Mouse (Mus musculus): ENCODE data around the gene Nit1. TPM values are rescaled to one million over a fixed set of nuclear protein-coding genes. Genes with fewer than 3 reads are reported as not detected.
"Not testable (repeated sequence)": the region's sequence is repeated elsewhere in the genome, so short reads cannot be mapped to it uniquely, and the experiment has no call there.

Gene Nit1
- total and polyA plus RNA-seq, 3 experiments, result 70.1 to 92.9 (median 82.6) TPM

DNA sequence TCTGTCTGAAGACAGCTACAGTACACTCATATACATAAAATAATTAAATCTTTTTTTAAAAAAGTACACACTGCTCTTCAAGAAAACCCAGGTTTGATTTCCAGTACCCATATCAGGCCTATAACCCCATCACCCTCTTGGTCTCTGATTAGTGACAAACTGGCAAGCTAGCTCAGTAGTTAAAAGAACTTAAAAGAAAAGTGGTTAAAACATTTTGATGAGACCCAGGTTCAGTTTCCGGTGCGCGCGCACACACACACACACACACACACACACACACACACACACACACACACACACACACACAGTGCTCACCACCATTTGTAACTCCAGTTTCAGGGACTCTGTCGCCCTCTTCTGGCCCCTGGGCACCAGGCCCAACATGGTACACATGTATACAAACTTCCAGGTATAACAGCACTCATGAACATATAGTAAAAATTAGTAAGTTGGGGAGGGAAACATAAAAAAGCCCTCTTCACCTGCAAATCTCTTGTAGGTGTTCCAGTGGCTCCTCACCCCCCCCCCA, 10.4 kb upstream of the Nit1 start:
- no peak for DNase-seq

DNA sequence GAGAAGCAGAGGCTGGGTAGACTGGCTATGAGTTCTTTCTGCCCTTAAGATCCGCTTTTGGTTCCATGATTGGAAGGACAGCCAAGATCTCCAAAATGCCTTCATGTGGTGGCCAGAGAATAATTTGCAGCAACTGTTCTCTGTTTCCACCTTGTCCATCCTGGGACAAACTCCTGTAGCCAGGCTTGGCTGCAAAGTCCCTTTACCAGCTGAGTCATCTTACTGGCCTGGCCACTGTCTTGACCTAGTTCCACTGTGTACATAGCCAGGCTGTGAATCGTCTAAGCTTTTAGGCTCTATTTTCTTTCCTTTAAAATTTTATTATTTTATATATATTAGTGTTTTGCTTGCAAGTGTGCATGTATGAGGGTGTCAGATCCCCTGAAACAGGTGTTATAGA, 3.8 kb upstream of the Nit1 start:
- DNase-seq, result peak; percentile 52

DNA sequence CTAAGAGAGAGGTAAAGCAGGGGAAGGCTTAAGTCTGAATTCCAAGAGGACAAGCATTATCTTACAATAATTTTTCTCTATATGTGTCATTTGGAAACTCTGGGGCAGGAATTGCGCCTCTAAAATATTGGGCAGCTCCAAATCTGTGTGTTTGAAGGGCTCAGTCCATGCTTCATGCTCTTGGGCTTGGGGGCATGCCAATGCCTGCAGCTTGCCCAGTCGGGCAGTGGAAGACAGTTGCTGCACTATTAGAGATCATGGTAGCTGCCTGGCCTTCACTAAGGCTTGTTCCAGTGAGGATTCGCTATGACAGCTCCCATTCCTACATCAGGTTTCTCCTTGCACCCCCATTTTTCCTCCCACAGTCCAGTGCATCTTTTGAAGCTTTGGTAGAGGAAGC, 3.2 kb upstream of the Nit1 start:
- DNase-seq, result peak; percentile 31

DNA sequence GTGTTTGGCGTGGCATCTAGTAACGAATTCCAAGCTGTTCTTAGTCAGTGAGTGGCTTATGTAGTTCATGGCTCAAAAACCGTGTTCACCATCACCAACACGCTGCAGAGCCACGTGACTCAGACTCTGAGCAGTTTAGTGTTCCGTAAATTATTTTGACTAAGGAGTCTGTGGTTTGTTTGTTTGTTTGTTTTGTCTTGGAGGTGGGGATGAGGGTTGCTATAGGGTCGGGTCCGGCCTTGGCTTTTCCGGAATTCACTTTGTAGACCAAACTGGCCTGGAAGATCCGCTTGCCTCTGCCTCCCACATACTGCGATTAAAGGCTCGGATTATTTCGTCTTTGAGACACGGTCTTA, 627 bp upstream of the Nit1 start:
- DNase-seq, result peak; percentile 40

DNA sequence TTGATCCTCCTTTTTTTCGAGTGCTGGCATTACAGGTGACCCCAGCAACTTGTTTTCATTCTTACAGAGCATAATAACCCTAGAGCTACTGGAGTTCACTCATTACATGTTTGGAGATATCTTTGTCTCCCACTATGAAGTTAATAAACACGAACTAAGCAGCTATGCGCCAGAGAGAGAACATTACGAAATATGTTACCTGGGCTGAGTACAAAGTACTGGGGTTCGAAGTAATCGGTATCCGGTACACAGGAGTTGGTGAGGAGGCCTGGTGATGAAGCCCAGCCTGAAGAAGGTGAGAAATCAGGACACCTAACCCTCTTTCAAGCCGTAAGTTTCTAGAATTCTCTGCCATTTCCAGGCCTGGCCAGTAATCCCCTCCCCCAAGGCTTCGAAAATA, 731 bp downstream of the Nit1 start:
- DNase-seq, result no peak

DNA sequence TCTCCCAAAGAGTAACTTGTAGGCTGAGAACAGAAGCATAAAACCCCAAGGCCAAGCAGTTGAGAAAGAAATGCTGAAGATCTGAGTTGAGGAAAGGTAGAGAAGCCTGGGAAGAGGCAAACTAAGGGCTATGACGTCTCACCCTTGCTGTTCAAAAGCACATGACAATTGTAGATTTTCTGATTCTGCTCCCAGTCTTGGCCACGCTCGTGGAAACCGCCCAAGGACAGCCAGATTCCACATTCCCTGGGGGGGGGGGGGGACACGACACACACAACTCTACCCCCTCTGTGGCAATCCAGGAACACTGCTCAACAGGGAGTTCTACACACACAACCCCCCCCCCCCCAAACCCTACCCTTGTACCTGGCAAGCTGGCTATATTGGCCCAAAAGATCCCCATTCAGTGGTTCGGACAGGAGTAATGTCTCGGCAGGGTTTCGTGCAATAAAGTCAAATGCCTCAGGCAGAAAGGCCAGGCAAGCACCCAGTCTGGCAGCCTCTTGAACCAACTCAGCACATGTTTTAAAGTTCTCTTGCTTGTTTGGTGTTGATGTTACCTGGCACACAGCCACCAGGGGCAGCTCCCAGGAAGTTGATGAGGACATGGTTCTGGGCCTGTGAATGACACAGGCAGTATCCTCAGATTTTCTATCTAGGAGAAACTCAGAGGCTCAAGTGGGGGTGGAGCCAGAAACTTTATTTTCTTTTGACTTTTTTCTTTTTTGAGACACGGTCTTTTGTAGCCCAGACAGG, 1.3 kb downstream of the Nit1 start:
- DNase-seq, result peak; percentile 64

DNA sequence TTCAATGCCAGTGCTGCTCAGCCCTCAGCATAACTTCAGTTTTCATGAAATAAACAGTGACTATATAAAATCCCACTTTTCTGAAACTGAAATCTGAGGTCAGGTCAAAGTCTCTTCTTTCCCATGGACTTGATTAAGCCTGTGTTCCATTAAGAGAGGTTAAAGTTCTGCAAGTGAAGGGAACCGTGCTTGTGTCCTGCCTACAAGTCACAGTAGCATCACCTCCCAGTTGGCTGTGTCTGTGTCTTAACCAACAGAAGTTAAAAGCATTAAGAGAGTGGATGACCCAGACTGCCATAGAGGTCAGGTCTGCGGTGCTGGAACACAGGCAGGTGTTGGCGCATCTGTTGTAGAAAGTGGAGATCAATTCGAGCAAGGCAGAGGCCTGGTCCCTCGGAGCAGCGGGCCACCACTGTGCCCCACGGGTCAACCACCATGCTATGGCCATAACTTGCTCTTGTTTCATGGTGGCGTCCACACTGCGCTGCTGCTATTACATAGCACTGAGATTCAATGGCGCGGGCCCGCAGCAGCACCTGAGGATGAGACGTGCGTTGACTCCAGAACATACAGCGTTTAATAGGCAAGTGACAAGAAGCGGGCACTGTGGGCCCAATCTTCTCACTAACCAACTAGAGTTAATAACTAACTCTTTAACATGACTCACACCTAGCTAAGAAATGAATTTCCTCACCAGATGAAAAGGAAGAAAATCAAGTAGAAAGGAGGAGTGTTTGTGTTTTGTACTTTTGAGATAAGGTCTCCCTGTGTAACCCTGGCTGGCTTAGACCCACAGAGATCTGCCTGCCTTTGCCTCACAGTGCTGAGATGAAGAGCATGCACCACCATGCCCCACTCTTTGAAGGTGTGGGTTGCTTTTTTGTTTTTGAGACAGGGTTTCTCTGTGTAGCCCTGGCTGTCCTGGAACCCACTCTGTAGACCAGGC, 2.9 kb downstream of the Nit1 start:
- no peak for DNase-seq

DNA sequence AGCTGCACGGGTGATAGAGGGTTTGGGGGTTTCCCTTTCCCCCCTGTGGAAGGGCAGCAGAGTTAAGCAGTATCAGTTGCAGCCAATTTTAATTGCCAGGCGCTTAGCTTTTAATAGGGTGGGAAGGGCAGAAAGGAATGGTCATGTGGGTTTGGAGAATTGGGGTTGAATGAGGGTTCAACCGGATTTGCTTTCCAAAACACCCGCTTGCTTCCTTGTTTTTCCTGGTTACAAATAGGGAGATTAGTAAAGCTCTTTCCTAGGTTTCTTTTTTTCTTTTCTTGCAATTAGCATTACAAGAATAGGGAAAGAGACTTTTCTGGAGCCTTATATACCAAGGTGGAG, 15.3 kb downstream of the Nit1 start:
- no peak for DNase-seq

DNA sequence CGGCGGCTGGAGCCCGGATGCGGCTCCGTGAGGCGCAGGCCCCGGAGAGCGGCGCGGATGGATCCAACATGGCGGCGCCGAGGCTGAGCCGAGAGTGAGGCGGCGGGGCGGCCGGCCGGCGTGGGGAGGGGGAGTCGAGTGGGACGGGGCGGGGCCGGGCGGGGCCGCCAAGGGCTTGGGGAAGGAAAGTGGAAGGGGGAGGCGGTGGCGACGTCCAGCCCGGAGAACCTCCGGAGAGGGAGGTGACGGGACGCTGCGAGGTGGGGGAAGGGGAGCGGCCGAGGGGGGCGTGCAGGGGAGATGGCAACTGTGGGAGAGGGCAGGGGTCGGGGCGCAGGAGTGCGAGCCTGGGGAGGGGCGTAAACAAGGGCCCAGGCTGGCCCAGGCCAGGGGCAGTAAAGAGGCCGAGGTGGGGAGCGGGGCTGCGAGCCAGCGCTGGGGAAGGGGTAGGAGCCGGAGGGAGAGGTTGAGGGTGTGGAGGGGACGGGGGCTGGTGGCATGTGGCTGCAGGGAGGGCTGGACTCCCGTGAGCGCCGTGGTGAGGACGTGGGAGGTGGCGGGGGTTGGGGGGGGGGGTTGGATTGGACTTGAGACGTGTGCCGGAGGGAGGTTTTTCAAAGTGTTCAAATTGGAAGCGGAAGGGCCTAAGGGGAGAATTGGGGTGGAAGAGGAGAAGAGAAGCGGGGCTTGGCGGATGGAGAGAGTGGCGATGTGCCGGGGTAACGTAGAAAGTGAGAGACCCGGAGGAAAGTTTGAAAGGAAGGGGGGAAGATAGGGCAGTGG, 15.8 kb downstream of the Nit1 start:
- DNase-seq, result peak; percentile 57

DNA sequence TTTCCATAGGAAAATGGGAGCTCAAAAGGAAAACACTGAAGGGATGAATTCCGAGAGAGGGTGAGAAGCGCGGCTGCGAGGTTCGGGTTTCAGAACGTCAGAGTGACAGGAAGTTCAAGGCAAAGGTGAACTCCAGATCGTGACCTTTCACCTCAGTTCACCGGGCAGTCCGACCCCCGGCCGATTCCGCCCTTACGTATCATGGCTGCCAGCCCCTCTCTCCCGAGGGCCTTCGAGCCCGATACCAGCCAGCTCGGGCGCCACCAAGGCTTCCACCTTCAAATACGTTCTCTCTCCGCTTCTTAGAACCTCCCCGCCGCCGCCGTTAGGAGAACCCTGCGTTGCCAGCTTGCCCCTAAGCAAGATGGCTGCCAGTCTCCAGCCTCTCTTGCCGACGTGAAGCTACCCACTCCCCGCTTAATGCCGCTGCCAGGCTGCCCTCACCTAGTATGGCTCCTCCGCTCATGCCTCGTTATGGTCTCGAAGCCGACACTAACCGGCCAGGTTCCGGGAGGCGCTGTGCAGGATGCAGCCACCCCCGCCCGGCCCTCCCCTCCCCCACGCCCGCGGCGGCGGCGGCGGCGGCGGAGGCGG, 16.5 kb downstream of the Nit1 start, which contains the start of gene Dedd:
Gene Dedd, plus strand, starts transcription at position 307 of the 594 bp plus-strand sequence.
- DNase-seq, result peak; percentile 95

DNA sequence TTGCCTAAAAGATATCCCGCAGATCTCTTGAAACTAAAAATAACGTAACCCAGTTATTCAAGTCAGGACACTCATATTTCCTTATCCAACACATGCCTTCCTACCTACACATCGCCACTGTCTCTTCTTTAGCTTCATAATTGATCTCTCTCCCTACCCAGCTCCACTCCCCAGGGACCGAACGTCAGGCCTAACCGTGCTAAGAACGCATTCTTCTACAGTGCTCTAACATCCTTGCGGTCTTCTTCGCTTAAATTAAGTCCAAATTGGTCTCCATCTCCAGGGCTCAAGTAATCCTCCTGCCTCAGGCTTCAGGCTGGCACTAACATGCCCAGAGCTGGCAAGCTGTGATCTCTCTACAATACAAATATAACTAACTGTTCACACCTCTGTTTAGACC, 17.2 kb downstream of the Nit1 start:
- no peak for DNase-seq

DNA sequence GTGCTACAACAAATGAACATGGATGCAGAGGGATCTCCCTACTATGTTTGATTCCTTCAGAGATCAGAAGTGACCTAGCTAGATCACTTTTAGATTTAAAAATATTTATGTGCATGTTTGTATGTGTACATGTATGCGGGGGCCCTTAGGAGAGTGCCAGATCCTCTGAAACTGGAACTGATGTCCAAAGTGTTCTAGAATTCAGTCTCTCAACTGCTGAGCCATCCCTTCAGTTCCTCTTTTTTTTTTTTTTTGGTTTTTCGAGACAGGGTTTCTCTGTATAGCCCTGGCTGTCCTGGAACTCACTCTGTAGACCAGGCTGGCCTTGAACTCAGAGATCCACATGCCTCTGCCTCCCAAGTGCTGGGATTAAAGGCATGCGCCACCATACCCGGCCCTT, 18.9 kb downstream of the Nit1 start:
- not testable (repeated sequence) for DNase-seq

DNA sequence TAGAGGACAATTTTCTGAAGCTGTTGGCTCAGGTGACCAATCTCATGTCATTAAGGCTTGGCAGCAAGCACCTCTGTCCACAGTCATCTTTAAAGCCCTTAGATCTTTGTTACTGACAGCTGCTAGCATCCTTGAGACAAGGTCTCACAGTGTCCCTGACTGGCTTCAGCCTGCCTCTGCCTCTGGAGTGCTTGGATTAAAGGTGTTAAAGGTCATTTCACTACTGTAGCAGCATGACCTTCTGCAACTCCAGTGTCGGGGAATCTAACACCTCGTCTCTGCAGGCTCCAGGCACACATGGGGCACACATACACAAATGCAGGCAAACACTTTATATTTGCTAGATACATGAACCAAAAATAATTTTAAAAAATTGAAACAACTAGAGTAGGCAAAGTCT, 19.9 kb downstream of the Nit1 start:
- no peak for DNase-seq

DNA sequence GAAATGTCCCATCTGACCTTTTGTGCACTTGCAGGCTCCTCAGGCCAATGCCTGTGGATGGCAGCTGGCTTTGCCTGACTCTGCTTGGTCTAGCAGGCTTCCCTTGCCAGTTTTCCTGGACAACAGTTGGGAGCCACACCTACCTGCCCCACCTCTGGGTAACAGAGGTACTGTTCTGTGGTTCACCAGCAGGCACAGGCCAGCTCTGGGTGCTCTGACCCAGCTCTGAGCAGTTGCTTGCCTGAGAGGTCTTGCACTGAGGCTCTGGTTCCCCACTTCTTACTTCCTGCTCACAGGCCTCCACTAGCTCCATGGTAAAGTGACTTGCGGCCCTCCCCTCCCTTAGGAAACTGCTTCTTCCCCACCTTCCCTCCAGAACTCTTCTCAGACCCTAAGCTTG, 23.4 kb downstream of the Nit1 start:
- no peak for DNase-seq

DNA sequence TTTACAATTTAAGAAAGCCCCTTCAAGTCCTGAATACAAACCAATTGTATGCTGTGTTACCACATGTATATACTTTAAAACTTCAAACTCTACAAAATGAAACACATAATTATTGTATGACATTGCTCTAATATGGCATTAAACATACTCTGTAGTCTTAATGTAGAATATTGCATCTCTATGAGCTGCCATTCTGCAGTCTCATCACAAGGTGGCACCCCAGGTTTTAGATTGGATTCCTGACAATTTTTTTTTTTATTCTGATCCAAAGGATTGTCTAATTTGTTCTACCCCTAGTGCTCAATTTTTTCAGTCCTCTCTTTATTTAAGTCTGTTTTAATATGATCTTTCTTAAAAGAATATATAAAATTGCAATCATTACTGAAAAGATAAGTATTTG, 24.0 kb downstream of the Nit1 start:
- DNase-seq, result no peak

DNA sequence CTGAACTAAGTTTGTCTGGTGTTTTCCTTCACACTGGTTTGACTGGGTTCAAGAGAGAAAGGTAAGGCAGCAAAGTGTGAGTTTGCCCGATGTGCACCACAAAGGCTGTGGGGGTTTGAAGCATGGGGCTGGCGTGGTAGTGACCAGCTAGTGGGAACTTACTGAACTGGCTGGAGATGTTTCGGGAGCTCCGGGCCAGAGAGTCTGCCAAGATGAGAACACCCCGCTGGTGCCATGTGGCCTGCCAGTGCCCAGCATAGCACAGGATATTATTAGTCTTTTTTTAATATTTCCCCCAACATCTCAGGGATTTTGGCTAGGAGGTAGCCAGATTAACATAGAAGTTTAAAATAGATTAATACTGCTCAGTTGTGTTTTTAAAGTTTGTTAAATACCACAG, 25.3 kb downstream of the Nit1 start:
- no peak for DNase-seq

DNA sequence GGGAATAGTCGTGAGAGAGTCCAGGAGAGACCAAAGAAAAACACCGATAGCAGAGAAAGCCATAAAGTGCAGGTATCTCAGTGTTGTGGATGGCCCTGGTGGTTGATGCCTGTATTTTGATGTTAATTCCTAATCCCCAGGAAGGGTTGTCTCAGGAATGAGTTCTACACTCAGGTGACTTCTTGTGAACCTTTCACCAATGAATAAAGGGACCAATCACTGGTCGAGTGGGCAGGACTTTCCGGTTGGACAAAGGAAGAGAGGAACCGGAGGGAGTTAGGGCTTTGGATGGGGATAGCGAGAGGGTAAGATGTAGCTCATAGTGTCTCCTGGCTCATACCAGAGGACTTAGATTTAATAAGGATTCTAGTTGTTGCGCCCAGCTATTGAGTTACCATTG, 25.7 kb downstream of the Nit1 start:
- DNase-seq, result no peak

DNA sequence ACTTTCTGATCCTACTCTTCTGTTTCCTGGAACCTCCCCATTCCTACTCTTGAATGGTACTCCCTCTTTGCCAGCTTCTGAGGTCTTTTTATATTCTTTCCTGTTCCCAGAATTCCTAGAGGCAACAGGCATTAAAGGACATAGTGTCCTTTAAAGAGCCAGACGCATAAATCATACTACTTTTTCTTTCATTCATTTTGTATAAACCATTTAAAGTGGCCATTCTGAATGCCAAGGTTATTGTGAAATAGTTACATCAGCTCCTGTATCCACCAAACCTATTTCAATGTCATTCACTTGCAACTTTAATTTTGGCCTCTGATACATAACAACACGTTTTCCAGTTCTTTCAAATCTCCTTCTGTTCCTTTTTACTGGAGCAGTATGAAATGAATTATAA, 36.1 kb downstream of the Nit1 start:
- no peak for DNase-seq

DNA sequence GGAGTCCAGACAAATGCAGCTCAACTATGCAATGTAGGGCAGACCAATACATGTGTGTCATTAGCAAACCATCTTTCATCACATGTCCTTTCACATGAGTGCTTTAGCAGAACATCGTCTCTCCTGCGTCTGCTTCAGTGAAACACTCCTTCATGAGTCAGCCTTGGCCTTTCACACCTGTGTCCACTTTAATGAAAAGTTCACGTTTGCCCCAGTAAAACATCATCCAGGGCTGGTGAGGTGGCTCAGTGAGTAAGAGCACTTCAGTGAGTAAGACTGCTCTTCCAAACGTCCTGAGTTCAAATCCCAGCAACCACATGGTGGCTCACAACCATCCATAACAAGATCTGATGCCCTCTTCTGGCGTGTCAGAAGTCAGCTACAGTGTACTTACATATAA, 39.3 kb downstream of the Nit1 start:
- DNase-seq, result not testable (repeated sequence)

DNA sequence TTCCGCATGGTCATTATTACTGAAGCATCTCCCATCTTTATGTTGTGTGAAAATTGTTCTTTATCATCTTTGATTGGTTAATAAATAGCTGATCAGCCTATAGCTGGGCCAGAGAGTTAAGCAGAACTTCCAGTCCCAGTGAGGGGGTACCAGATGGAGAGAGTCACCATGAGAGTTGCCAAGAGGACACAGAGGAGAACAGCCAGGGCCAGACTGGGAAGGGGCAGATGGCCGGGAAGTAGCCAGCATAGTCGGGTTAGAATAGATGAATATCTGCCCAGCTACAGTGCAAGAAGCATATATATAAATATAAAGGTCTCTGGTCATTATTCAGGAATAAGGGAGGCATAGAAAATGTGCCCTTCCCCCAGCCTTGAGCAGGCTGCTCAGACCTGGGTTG, 47.2 kb downstream of the Nit1 start:
- DNase-seq, result no peak

DNA sequence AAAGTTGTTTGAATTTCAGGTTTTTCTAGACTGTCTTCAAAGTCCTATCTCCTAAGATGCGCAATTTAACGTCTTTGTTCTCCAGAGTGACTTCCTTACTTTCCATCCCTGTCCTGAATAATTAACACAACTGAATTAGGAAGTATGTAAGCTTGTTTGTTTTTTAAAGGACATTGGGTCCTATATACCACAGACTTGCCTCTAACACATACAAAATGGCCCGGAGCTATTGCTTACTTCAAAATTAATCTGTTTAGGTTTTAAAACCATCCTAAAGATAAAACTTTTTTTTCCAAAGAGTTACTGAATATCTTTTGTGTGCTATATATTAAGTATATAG, 50.4 kb downstream of the Nit1 start:
- no peak for DNase-seq

Measured in adrenal gland, adult 2 months (tissue).